Mouse (Mus musculus): ENCODE data around the gene Tbc1d2. TPM values are rescaled to one million over a fixed set of nuclear protein-coding genes. Genes with fewer than 3 reads are reported as not detected.

Gene Tbc1d2
- total and polyA plus RNA-seq, 2 experiments from 2014 or later = 0.52 to 1.9 TPM

DNA sequence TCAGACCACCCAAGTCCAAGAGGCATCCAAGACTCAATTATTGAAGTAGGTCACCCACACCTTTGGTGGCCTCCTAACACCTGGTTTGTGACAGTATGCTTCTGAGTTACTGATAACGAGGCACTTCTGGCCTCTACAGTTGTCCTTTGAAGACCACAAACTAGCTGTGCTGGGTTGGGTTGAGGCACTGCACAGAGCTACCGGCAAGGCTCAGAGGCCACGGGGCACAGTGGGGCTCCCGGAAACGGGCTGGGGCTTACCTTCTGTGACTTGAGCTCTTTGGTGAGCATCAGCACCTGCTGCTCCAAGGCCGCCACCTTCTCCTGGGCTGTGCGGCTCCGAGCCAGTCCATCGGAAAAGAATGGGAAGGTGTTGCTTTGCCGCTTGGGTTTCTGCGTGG, 21.9 kb downstream of the Tbc1d2 start:
- TF ChIP-seq CTCF (IDR thresholded peaks at IDR 0.05) = no peak
- Histone ChIP-seq H3K4me2 (ENCODE audit: low read depth, low read length, poor library complexity, severe bottlenecking) (no peak overlapping the region), H3K36me3 (ENCODE audit: insufficient read depth, low read length) (no peaks in the 10 kb centered on the region), H3K4me3 (ENCODE audit: low read depth, low read length) (no peak overlapping the region), H3K4me1 (ENCODE audit: insufficient read depth, low read length) (no peaks in the 10 kb centered on the region), H3K9me3 (ENCODE audit: low read length) (no peaks in the 10 kb centered on the region), H3K27me3 (ENCODE audit: insufficient read depth, low read length) (no peaks in the 10 kb centered on the region), H3K27ac (ENCODE audit: low read depth, low read length) (no peak overlapping the region), H3K9ac (replicated peaks; ENCODE audit: low read length, poor library complexity, severe bottlenecking) (no peak overlapping the region)
- 86% methylated on average over 11 of the region's 11 CpGs for WGBS
- no peak for DNase-seq (ENCODE audit: low spot score)
- ATAC-seq (ENCODE audit: low FRiP score) = no peak

DNA sequence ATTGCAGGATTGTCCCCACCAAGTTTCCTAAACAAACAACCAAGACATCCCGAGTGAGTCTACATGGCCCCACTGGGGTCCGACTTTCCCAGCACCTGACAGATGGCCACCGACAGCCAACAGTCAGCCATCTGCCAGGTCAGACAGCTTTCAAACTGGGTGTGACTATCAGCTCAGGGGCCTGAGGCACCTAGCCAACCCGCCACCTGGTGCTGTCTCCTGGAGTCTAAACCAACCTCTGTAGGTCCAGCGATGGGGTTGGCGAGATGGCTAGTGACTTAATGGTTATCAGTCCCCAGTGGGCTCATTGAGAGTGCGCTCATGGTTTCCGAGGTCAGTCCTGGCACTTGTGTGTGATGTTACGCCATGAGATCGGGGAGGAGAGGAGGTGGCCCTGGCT, 24.9 kb downstream of the Tbc1d2 start:
- H3K4me2 ChIP-seq (ENCODE audit: low read depth, low read length, poor library complexity, severe bottlenecking) = no peak overlapping the region
- 89% methylated on average over 10 of the region's 10 CpGs for WGBS
- H3K27ac ChIP-seq (ENCODE audit: low read depth, low read length) = no peak overlapping the region
- H3K27me3 ChIP-seq (ENCODE audit: insufficient read depth, low read length) = no peaks in the 10 kb centered on the region
- ATAC-seq (ENCODE audit: low FRiP score) (no peak), DNase-seq (ENCODE audit: low spot score) (peak; percentile 64)
- no peaks in the 10 kb centered on the region for H3K9me3 ChIP-seq (ENCODE audit: low read length)
- H3K4me1 ChIP-seq (ENCODE audit: insufficient read depth, low read length) = no peaks in the 10 kb centered on the region
- H3K4me3 ChIP-seq (ENCODE audit: low read depth, low read length) = no peak overlapping the region
- H3K9ac ChIP-seq (replicated peaks; ENCODE audit: low read length, poor library complexity, severe bottlenecking) = no peak overlapping the region
- TF ChIP-seq CTCF (IDR thresholded peaks at IDR 0.05) = no peak
- no peaks in the 10 kb centered on the region for H3K36me3 ChIP-seq (ENCODE audit: insufficient read depth, low read length)

DNA sequence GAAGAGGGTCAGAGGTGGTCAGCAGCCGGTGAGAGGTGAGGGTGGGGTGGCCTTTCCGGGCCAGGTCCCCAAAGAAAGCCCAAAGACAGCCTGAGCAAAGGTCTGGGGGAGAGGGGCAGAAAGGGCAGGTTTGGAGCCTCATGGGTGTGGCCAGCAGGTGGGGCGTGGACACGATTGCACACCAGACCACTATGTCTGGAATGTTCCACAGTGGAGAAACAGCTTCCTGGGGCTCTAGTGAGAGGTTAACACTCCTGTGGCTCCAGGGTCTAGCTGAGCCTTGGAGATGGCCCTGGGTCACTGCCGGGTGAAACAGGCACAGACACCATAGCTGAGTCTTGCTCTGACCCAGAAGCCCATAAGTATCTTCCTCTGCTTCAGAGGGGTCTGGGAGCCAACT, 27.0 kb downstream of the Tbc1d2 start:
- Histone ChIP-seq H3K36me3 (ENCODE audit: insufficient read depth, low read length) (no peaks in the 10 kb centered on the region), H3K9ac (replicated peaks; ENCODE audit: low read length, poor library complexity, severe bottlenecking) (no peak overlapping the region), H3K4me2 (ENCODE audit: low read depth, low read length, poor library complexity, severe bottlenecking) (no peak overlapping the region), H3K27me3 (ENCODE audit: insufficient read depth, low read length) (no peaks in the 10 kb centered on the region), H3K9me3 (ENCODE audit: low read length) (no peaks in the 10 kb centered on the region), H3K4me3 (ENCODE audit: low read depth, low read length) (no peak overlapping the region), H3K27ac (ENCODE audit: low read depth, low read length) (no peak overlapping the region), H3K4me1 (ENCODE audit: insufficient read depth, low read length) (no peaks in the 10 kb centered on the region)
- ATAC-seq (ENCODE audit: low FRiP score) (no peak), DNase-seq (ENCODE audit: low spot score) (no peak)
- WGBS = 78% methylated on average over 5 of the region's 5 CpGs
- TF ChIP-seq CTCF (IDR thresholded peaks at IDR 0.05) = no peak

DNA sequence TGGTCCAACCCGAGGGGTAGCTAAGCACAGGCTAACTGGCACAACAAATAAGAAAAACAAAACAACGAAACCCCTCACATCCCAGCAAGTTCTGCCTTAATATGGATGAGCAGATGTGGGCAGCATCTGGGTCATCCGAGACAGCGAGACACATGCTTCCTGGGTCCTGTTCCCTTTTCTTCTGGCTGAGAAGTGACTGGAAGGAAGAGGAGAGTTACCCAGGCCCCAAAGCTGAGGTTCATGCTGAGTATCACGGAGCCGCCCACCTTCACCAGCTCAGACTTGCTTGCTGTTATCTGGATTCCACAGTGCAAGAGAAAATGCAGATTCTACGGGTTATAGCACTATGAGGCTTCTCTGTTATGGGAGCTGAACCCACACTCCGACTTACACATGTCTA, 29.1 kb downstream of the Tbc1d2 start:
- 80% methylated on average over 8 of the region's 8 CpGs for WGBS
- Histone ChIP-seq H3K9ac (replicated peaks; ENCODE audit: low read length, poor library complexity, severe bottlenecking) (no peak overlapping the region), H3K4me1 (ENCODE audit: insufficient read depth, low read length) (no peaks in the 10 kb centered on the region), H3K4me2 (ENCODE audit: low read depth, low read length, poor library complexity, severe bottlenecking) (no peak overlapping the region), H3K4me3 (ENCODE audit: low read depth, low read length) (no peak overlapping the region), H3K36me3 (ENCODE audit: insufficient read depth, low read length) (no peaks in the 10 kb centered on the region), H3K27me3 (ENCODE audit: insufficient read depth, low read length) (no peaks in the 10 kb centered on the region), H3K27ac (ENCODE audit: low read depth, low read length) (no peak overlapping the region), H3K9me3 (ENCODE audit: low read length) (no peaks in the 10 kb centered on the region)
- no peak for ATAC-seq (ENCODE audit: low FRiP score)
- no peak for DNase-seq (ENCODE audit: low spot score)
- TF ChIP-seq CTCF (IDR thresholded peaks at IDR 0.05) = no peak

DNA sequence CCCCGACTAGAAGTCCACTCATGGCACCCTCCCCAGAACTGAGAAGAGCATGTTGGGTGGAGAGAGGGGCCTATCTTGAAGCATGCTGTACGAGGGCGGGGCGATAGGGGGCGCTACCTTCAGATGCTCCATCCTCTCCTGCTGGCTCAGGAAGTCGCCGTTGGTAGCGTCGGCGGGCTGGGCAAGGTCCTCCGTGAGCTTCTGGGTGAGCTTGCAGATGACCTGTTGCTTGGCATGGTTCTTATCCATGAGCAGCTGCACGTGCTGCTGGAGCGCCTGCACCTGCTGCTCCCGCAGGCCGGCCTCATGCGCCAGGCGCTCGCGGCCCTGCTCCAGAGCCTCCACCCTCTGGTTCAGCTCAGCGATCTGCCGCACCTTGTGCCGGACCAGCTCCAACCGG, 29.7 kb downstream of the Tbc1d2 start:
- Histone ChIP-seq H3K9ac (replicated peaks; ENCODE audit: low read length, poor library complexity, severe bottlenecking) (no peak overlapping the region), H3K27me3 (ENCODE audit: insufficient read depth, low read length) (no peaks in the 10 kb centered on the region), H3K9me3 (ENCODE audit: low read length) (no peaks in the 10 kb centered on the region), H3K4me1 (ENCODE audit: insufficient read depth, low read length) (no peaks in the 10 kb centered on the region), H3K36me3 (ENCODE audit: insufficient read depth, low read length) (no peaks in the 10 kb centered on the region), H3K27ac (ENCODE audit: low read depth, low read length) (no peak overlapping the region), H3K4me3 (ENCODE audit: low read depth, low read length) (no peak overlapping the region), H3K4me2 (ENCODE audit: low read depth, low read length, poor library complexity, severe bottlenecking) (no peak overlapping the region)
- 15% methylated on average over 22 of the region's 23 CpGs for WGBS
- ATAC-seq (ENCODE audit: low FRiP score) (no peak), DNase-seq (ENCODE audit: low spot score) (no peak)
- TF ChIP-seq CTCF (IDR thresholded peaks at IDR 0.05) = peak; percentile 44

DNA sequence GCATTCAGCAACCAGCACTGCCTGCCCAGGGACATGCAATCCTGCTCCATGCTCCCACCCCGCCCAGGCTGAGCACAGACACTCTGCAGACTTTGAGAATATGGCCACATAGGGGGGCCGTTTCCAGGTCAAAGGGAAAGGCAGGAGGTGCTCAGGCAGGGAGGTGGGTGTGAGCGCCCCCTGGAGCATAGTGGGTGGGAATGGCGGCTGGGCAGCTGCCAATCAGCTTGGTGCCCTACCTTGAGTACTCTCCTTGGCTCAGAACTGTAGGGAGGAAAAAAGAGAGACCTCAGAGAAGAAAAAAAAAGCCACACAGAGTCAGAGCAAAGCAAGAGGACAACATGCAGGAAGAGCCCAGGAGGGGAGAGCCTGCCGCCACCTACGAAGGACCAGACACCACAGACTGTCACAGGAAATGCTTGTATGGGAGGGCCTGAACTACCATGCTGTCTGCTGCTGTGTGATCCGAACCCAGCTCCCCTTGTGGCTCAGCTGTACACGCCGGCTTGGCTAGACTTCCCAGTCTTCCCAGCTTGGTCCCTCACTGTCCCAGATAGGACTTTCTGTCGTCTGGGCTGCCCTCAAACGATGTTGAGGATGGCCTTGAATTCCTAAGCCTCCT, 31.7 kb downstream of the Tbc1d2 start:
- H3K4me2 ChIP-seq (ENCODE audit: low read depth, low read length, poor library complexity, severe bottlenecking) = no peak overlapping the region
- no peaks in the 10 kb centered on the region for H3K36me3 ChIP-seq (ENCODE audit: insufficient read depth, low read length)
- H3K4me3 ChIP-seq (ENCODE audit: low read depth, low read length) = no peak overlapping the region
- no peak overlapping the region for H3K27ac ChIP-seq (ENCODE audit: low read depth, low read length)
- H3K9ac ChIP-seq (replicated peaks; ENCODE audit: low read length, poor library complexity, severe bottlenecking) = no peak overlapping the region
- no peak for ATAC-seq (ENCODE audit: low FRiP score)
- peak; percentile 38 for TF ChIP-seq CTCF (IDR thresholded peaks at IDR 0.05)
- H3K4me1 ChIP-seq (ENCODE audit: insufficient read depth, low read length) = no peaks in the 10 kb centered on the region
- DNase-seq (ENCODE audit: low spot score) = no peak
- WGBS = 61% methylated on average over 11 of the region's 11 CpGs
- H3K27me3 ChIP-seq (ENCODE audit: insufficient read depth, low read length) = no peaks in the 10 kb centered on the region
- no peaks in the 10 kb centered on the region for H3K9me3 ChIP-seq (ENCODE audit: low read length)

Data from midbrain, postnatal 0 days (tissue).